Mouse (Mus musculus) thymus, postnatal 14 days (tissue): ENCODE measurements at regions not wholly inside any gene's neighbourhood (a gene's known extent, or its start where the extent isn't known, plus 50 kb on each side); places are given as distances from the start of the nearest gene placed in this dataset.
"Not testable (repeated sequence)": the region's sequence is repeated elsewhere in the genome, so short reads cannot be mapped to it uniquely, and the experiment has no call there.

Experiments
- DNase-seq: peaks from one replicate; pipeline ENCODE4 v3.0.0; 2021

GRCm38 (mm10) chr17:62286086-62287080, 594.7 kb downstream of the Efna5 start:
- DNase-seq: no peak

- DNase-seq: no peak
These were observed 600.9 kb downstream of the Efna5 start for GRCm38 (mm10) chr17:62280201-62280600.

- no peak for DNase-seq
These were observed 609.7 kb downstream of the Efna5 start for GRCm38 (mm10) chr17:62271399-62271798.

- no peak for DNase-seq
These were observed 611.8 kb downstream of the Efna5 start for GRCm38 (mm10) chr17:62269279-62269678.

- no peak for DNase-seq
These were observed 627.7 kb downstream of the Efna5 start for GRCm38 (mm10) chr17:62253448-62253847.

GRCm38 (mm10) chr17:62248011-62248410, 633.1 kb downstream of the Efna5 start:
- DNase-seq: no peak

GRCm38 (mm10) chr17:62246650-62247049, 634.5 kb downstream of the Efna5 start:
- peak; percentile 9 for DNase-seq

- no peak for DNase-seq
These were observed 650.2 kb downstream of the Efna5 start for GRCm38 (mm10) chr17:62230939-62231338.

GRCm38 (mm10) chr17:62210441-62211025, 670.6 kb downstream of the Efna5 start:
- DNase-seq: no peak

- no peak for DNase-seq
These were observed 678.5 kb downstream of the Efna5 start for GRCm38 (mm10) chr17:62202658-62203057.

GRCm38 (mm10) chr17:62200491-62200890, 680.6 kb downstream of the Efna5 start:
- DNase-seq: no peak

- DNase-seq: no peak
These were observed 681.6 kb downstream of the Efna5 start for GRCm38 (mm10) chr17:62199559-62199958.

GRCm38 (mm10) chr17:62178612-62179210, 702.4 kb downstream of the Efna5 start:
- DNase-seq: no peak

GRCm38 (mm10) chr17:62176336-62176735, 704.8 kb downstream of the Efna5 start:
- DNase-seq: no peak

- no peak for DNase-seq
These were observed 708.8 kb downstream of the Efna5 start for GRCm38 (mm10) chr17:62172305-62172704.

GRCm38 (mm10) chr17:62171532-62171931, 709.6 kb downstream of the Efna5 start:
- no peak for DNase-seq

- no peak for DNase-seq
These were observed 719.7 kb downstream of the Efna5 start for GRCm38 (mm10) chr17:62161457-62161856.

GRCm38 (mm10) chr17:62160301-62160700, 720.8 kb downstream of the Efna5 start:
- no peak for DNase-seq

- DNase-seq: no peak
These were observed 746.1 kb downstream of the Efna5 start for GRCm38 (mm10) chr17:62135050-62135449.

- not testable (repeated sequence) for DNase-seq
These were observed 769.4 kb downstream of the Efna5 start for GRCm38 (mm10) chr17:62111703-62112102.

GRCm38 (mm10) chr17:62109052-62109451, 772.1 kb downstream of the Efna5 start:
- DNase-seq: no peak

GRCm38 (mm10) chr17:62083281-62083680, 797.8 kb downstream of the Efna5 start:
- DNase-seq: no peak

GRCm38 (mm10) chr17:62077604-62078003, 803.5 kb downstream of the Efna5 start:
- no peak for DNase-seq

GRCm38 (mm10) chr17:62064939-62065338, 816.2 kb downstream of the Efna5 start:
- no peak for DNase-seq
